Mouse (Mus musculus) stomach, embryonic 14.5 days (tissue): Measurements from ENCODE around the gene Tpk1. TPM values are rescaled to one million over a fixed set of nuclear protein-coding genes. Genes with fewer than 3 reads are reported as not detected.

Experiments
- ATAC-seq: fragments of 200-750 bp; cut with Nextera tagmentation; 2 replicates; pipeline ENCODE4 v1.8.0; 2017; ENCODE audit warnings: low read depth, moderate TSS enrichment; ENCODE audit not compliant: insufficient number of reproducible peaks, insufficient read depth, low FRiP score
- H3K27ac ChIP-seq: fragments of 300-500 bp; sonication (generic); 2 replicates; pipeline ENCODE4 v1.5.1; 2014; ENCODE audit warnings: mild to moderate bottlenecking, low read length, moderate library complexity, mixed read lengths
- H3K27me3 ChIP-seq: fragments of 300-500 bp; sonication (generic); 2 replicates; pipeline ENCODE4 v1.6.1; 2014; ENCODE audit warnings: low read length, control low read depth, mixed read lengths; ENCODE audit not compliant: control insufficient read depth, insufficient read depth
- H3K36me3 ChIP-seq: fragments of 300-500 bp; sonication (generic); 2 replicates; pipeline ENCODE4 v1.6.1; 2014; ENCODE audit warnings: mild to moderate bottlenecking, control low read depth, low read length, moderate library complexity, mixed read lengths; ENCODE audit not compliant: control insufficient read depth, insufficient read depth
- H3K4me1 ChIP-seq: fragments of 300-500 bp; sonication (generic); 2 replicates; pipeline ENCODE4 v1.6.1; 2014; ENCODE audit warnings: low read length, control low read depth, mixed read lengths; ENCODE audit not compliant: control insufficient read depth, insufficient read depth
- H3K4me2 ChIP-seq: fragments of 300-500 bp; sonication (generic); replicated peaks from 2 replicates; pipeline ENCODE4 v1.6.1; 2014; ENCODE audit warnings: low read depth, low read length, control low read depth
- H3K4me3 ChIP-seq: fragments of 300-500 bp; sonication (generic); 2 replicates; pipeline ENCODE4 v1.5.1; 2014; ENCODE audit warnings: low read depth, low read length, control low read depth
- H3K9ac ChIP-seq: fragments of 300-500 bp; sonication (generic); replicated peaks from 2 replicates; pipeline ENCODE4 v1.6.1; 2014; ENCODE audit warnings: low read depth, mild to moderate bottlenecking, control low read depth, low read length, moderate library complexity, mixed read lengths
- H3K9me3 ChIP-seq: fragments of 300-500 bp; sonication (generic); 2 replicates; pipeline ENCODE4 v1.6.1; 2016; ENCODE audit warnings: low read depth, low read length, control low read depth; ENCODE audit not compliant: control insufficient read depth
- WGBS: fragments of 180-500 bp; shearing (Covaris S2); extraction: QIAGEN DNeasy Blood & Tissue Kit; methylation state at CpG from one replicate; pipeline ENCODE4 v1.1.7; 2014; 5-methylcytosine and 5-hydroxymethylcytosine counted together
- polyA plus RNA-seq: library from polyadenylated mRNA; unstranded; fragments of >200 nt; fragmentation: Nextera tagmentation; extraction: Ambion mirVana; gene quantifications from 2 replicates; pipeline ENCODE4 v1.2.1, GENCODE M21; 2014

The Tpk1 gene
- polyA plus RNA-seq, 1 experiment from 2014 or later: 10.8 TPM

DNA sequence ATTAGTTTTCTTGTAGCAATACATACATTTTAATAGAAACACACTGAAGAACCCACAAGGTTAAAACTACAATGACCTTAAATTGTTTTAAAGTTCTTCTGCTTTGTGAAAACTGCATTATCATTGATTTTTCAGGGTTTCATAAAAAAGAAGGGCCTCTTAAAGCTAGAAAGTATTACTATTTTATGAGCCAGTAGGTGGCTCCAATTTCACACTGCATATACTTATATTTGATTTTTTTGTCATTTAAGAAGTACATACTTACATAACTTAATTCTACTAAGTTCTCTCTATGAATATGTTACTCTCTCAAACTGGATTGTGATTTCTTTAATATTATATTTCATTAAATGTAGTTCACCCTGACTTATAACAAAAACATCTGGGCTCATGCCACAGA lies 173.7 kb downstream of the Tpk1 start:
- ATAC-seq: no peak
- H3K27ac ChIP-seq: no peak overlapping the region
- no peaks in the 10 kb centered on the region for H3K4me1 ChIP-seq
- no peak overlapping the region for H3K9ac ChIP-seq
- no peak overlapping the region for H3K4me2 ChIP-seq
- no peaks in the 10 kb centered on the region for H3K27me3 ChIP-seq
- no peaks in the 10 kb centered on the region for H3K9me3 ChIP-seq
- no peak overlapping the region for H3K4me3 ChIP-seq
- H3K36me3 ChIP-seq: no peaks in the 10 kb centered on the region

DNA sequence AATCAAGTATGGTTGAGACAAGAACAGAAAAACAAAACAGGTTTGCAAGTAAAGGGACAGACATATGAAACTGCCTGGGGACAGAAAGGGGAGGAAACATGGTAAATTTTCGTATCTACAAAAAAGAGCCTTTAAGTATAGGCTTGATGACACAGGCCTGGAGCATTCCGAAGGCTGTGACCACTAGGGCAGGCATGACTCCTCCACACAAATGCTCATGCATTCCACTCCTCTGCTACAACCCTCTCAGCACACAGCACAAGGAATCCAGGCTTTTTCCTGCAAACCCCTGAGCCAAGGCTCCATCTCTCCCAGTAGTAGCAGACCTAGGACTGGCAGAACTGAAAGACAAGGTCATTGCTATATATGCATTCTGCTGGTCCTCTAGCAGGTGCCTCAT lies 179.4 kb downstream of the Tpk1 start:
- no peaks in the 10 kb centered on the region for H3K4me1 ChIP-seq
- WGBS: 87% methylated on average over 2 of the region's 2 CpGs
- H3K4me2 ChIP-seq: no peak overlapping the region
- no peak overlapping the region for H3K4me3 ChIP-seq
- H3K27me3 ChIP-seq: no peaks in the 10 kb centered on the region
- H3K36me3 ChIP-seq: no peaks in the 10 kb centered on the region
- no peak overlapping the region for H3K27ac ChIP-seq
- no peak overlapping the region for H3K9ac ChIP-seq
- ATAC-seq: no peak
- H3K9me3 ChIP-seq: no peaks in the 10 kb centered on the region

DNA sequence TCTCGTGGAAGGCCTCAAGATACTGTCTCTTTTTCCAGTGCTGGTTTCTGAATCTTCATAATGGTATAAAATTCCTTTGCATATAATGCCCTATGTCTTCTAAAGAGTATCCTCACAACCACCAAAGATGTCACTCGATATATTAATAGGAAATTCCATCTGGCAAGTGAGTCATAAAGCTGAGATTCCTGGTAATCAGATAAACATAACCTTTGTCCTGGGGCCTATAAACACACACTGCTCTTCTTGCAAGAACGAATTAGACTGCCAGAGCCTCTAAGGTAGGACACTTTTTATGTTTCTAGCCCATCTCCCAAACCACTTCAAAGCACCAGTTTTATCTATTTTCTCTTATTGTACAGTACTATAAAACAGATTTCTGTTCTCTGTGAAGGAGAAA lies 185.4 kb downstream of the Tpk1 start:
- Histone ChIP-seq H3K9me3 (no peaks in the 10 kb centered on the region), H3K36me3 (no peaks in the 10 kb centered on the region), H3K4me2 (no peak overlapping the region), H3K27me3 (no peaks in the 10 kb centered on the region), H3K4me3 (no peak overlapping the region), H3K27ac (no peak overlapping the region), H3K4me1 (no peaks in the 10 kb centered on the region), H3K9ac (no peak overlapping the region)
- no peak for ATAC-seq
- 58% methylated on average over 3 of the region's 3 CpGs for WGBS

DNA sequence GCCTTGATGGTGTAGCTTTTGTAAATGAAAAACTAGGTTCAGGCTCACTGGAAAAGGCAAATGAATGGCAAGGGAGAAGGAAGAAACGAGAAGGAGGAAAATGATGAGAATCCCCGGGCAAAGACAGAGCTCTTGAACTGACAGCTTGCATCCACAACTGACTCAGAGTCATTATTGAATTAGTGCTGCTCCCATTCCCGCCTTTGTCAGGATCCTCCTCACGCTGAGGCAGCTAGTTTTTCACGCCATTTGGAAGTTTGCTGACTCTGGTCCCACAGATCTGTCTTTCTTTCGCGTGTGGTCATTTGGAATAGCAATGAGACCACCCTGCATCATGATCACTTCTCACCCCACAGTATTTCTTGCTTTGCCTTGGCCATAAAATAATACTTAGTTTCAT lies 187.3 kb downstream of the Tpk1 start:
- H3K4me1 ChIP-seq: no peaks in the 10 kb centered on the region
- ATAC-seq: no peak
- no peaks in the 10 kb centered on the region for H3K9me3 ChIP-seq
- no peaks in the 10 kb centered on the region for H3K27me3 ChIP-seq
- no peaks in the 10 kb centered on the region for H3K36me3 ChIP-seq
- H3K9ac ChIP-seq: no peak overlapping the region
- no peak overlapping the region for H3K4me2 ChIP-seq
- WGBS: 76% methylated on average over 7 of the region's 7 CpGs
- H3K27ac ChIP-seq: no peak overlapping the region
- H3K4me3 ChIP-seq: no peak overlapping the region

DNA sequence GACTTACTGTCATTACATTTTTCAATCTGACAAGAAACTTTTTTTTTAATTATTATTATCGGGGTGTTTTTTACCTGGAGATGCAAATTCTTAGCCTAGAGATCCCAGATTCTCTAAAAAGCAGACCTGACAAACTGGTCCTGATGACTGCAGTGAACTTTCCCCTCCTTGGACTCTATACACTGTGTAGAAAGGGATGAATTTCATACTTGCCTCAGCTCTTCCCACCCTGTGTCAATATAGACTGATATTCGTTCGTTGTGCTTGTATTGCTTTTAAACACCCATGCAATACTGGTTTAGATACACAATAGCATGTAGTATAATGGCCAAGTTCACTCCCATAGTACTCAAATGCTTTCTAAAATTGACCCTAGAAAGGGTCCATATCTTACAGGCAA lies 189.7 kb downstream of the Tpk1 start:
- Histone ChIP-seq H3K4me2 (no peak overlapping the region), H3K4me1 (no peaks in the 10 kb centered on the region), H3K4me3 (no peak overlapping the region), H3K9ac (no peak overlapping the region), H3K27ac (no peak overlapping the region), H3K36me3 (no peaks in the 10 kb centered on the region), H3K27me3 (no peaks in the 10 kb centered on the region), H3K9me3 (no peaks in the 10 kb centered on the region)
- 77% methylated on average over 3 of the region's 3 CpGs for WGBS
- no peak for ATAC-seq

DNA sequence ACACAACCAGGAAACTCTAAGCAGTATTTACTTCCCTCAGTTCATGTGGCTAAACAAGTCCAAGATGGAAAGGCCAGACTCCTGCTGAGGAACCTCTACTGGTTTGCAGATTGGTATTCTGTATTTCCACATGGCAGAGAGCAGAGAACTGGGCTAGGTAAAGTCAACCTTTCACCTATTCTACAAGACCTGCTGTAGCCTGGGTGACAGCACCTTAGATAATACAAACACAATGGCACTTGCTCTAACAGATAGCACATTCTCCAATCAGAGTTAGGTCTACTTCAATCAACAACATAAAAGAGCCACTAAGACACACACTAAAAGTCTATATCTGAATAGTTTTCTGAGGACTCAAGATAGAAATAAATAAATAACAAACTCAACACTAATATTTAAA lies 190.2 kb downstream of the Tpk1 start:
- H3K9me3 ChIP-seq: no peaks in the 10 kb centered on the region
- no peak overlapping the region for H3K4me2 ChIP-seq
- no peaks in the 10 kb centered on the region for H3K27me3 ChIP-seq
- no peak for ATAC-seq
- no peak overlapping the region for H3K4me3 ChIP-seq
- no peaks in the 10 kb centered on the region for H3K4me1 ChIP-seq
- no peak overlapping the region for H3K27ac ChIP-seq
- no peak overlapping the region for H3K9ac ChIP-seq
- H3K36me3 ChIP-seq: no peaks in the 10 kb centered on the region

DNA sequence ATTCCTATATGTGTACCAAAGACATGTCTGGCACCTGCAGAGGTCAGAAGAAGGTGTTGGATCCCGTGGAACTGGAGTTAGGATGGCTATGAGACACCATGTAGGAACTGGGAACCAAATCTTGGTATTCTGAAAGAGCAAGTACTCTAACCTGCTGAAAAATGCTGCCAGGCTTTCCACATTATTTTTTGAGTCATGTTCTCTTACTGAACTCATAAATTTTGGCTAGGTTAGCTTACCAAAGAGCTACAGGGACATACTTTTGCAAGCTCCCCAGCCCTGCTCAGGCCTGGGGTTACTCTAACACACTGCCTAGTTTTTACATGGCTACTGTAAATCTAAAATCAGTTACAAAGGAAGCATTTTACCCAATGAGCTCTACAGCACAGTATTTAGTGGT lies 194.5 kb downstream of the Tpk1 start:
- Histone ChIP-seq H3K36me3 (no peaks in the 10 kb centered on the region), H3K4me3 (no peak overlapping the region), H3K4me1 (no peaks in the 10 kb centered on the region), H3K27me3 (no peaks in the 10 kb centered on the region), H3K9me3 (no peaks in the 10 kb centered on the region), H3K4me2 (no peak overlapping the region), H3K27ac (no peak overlapping the region), H3K9ac (no peak overlapping the region)
- 89% methylated on average over 1 of the region's 1 CpGs for WGBS
- ATAC-seq: no peak

DNA sequence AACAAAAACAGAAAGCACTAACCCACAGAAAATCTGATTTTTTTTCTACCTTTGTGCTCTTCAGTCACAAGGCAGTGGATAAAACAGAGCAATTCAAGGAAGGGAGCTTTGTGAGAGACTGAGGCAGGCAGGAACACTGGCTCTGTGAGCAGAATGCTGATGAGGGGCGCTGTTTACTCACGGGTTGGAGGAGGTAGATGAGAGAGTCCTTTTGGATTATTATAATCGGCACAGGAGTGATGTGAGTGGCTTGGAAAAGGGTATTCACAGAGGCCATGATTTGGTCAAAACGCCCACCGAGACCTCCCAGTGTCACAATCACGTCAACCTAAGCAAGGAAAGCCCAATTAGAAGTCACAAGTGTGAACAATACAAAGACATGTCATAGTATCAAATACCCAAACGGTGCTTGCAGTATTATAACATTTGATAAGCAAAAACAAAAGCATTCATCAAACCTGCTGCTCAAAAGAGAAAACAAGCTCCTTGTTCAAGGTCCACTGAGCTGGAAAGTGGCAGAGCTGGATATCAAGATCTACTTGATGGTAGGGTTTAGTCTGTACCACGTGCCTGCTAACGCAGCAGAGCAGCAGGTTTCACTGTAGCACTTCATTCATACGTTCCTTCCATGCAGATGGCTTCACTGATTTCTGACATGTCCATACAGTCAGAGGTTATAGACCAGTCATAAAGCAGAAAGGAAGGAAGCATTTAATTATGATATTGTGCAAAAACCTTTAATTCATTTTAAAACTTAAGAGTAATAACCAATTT lies 197.1 kb downstream of the Tpk1 start:
- no peak for ATAC-seq
- no peak overlapping the region for H3K4me2 ChIP-seq
- WGBS: 88% methylated on average over 10 of the region's 10 CpGs
- H3K27me3 ChIP-seq: no peaks in the 10 kb centered on the region
- H3K27ac ChIP-seq: no peak overlapping the region
- no peaks in the 10 kb centered on the region for H3K9me3 ChIP-seq
- no peak overlapping the region for H3K4me3 ChIP-seq
- no peaks in the 10 kb centered on the region for H3K36me3 ChIP-seq
- H3K9ac ChIP-seq: no peak overlapping the region
- no peaks in the 10 kb centered on the region for H3K4me1 ChIP-seq

DNA sequence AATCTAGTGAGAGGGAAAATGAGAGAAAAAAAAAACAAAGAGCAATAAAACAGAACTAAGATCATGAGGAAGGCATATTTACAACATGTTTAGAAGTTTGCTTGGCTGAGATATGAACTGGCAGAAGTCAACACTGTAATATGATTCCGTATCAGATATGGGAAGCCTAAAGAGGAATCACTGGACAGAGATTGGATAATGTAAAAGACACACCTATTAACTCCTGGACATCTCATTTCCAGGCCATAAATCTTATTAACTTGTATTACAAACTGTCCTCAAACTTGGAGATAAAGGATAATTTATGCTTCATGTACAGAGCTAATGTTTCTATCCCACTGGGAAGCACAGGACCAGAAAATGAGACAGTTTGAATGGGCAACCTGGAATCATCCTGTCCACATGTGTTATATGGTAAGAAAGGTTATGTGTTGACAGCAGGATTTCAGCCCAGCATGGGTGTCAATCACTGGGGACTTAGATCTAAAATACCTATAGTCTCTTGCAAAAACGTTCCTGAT lies 203.2 kb downstream of the Tpk1 start:
- Histone ChIP-seq H3K27ac (no peak overlapping the region), H3K9ac (no peak overlapping the region), H3K27me3 (no peaks in the 10 kb centered on the region), H3K4me3 (no peak overlapping the region), H3K4me1 (no peaks in the 10 kb centered on the region), H3K36me3 (no peaks in the 10 kb centered on the region), H3K4me2 (no peak overlapping the region), H3K9me3 (no peaks in the 10 kb centered on the region)
- 57% methylated on average over 2 of the region's 2 CpGs for WGBS
- no peak for ATAC-seq
